Mouse (Mus musculus) cerebellum, adult 2 months (tissue): Measurements from ENCODE around the gene Cfap74.

ENCODE experiments used
- CTCF ChIP-seq: fragments of 200-500 bp; IDR thresholded peaks from 2 replicates; pipeline ENCODE4 v1.5.1; 2011; ENCODE audit warnings: low read depth, mild to moderate bottlenecking, control low read depth, low read length, moderate library complexity, borderline replicate concordance; ENCODE audit not compliant: insufficient read depth
- POLR2A ChIP-seq: fragments of 200-500 bp; IDR thresholded peaks from 2 replicates; pipeline ENCODE4 v1.6.1; 2011; ENCODE audit warnings: low read length, control low read depth, borderline replicate concordance; ENCODE audit not compliant: insufficient read depth

- TF ChIP-seq CTCF (peak; percentile 99), POLR2A (no peak)
These were observed 40.3 kb upstream of the Cfap74 start for GRCm38 (mm10) chr4:155368684-155369083.
